19 mouse cellular contexts compared by ENCODE assay signal in genomic region chr4:58965136-58965535, GRCm38 (mm10). TPM values are rescaled to one million over a fixed set of nuclear protein-coding genes. Genes with fewer than 3 reads are reported as not detected.
"Had no signal": no experiment of that assay in that cellular context is flagged by ENCODE, and none has a peak within 500 bp of the region (broad histone marks: within the 10 kb centered on the region; RNA-seq: fewer than 3 reads in every experiment).

No protein-coding gene starts in this region.

- H3K9ac ChIP-seq: liver, embryonic 15.5 days; liver, postnatal 0 days; lung, embryonic 15.5 days; midbrain, embryonic 13.5 days; midbrain, embryonic 15.5 days; neural tube, embryonic 12.5 days had no signal

- H3K27me3 ChIP-seq: lung, embryonic 15.5 days; midbrain, embryonic 13.5 days; midbrain, embryonic 15.5 days; neural tube, embryonic 12.5 days had no signal

- H3K4me2 ChIP-seq: liver, embryonic 15.5 days; lung, embryonic 15.5 days; midbrain, embryonic 11.5 days; midbrain, embryonic 13.5 days; midbrain, embryonic 15.5 days; neural tube, embryonic 12.5 days had no signal

- H3K4me1 ChIP-seq: lung, embryonic 15.5 days; midbrain, embryonic 13.5 days; midbrain, embryonic 15.5 days; neural tube, embryonic 12.5 days had no signal

- ATAC-seq: liver, postnatal 0 days; lung, postnatal 0 days; midbrain, embryonic 13.5 days; midbrain, embryonic 15.5 days had no signal

- DNase-seq: liver, postnatal 0 days; lung, adult 2 months; lung, postnatal 14 days; lung, postnatal 36 days; right cerebral cortex, postnatal 14 days; thymus, adult 18-20 months had no signal

- H3K4me3 ChIP-seq: liver, embryonic 15.5 days; lung, embryonic 15.5 days; megakaryocyte, embryonic 14.5 days; midbrain, embryonic 13.5 days; midbrain, embryonic 15.5 days; neural tube, embryonic 12.5 days had no signal

- H3K9me3 ChIP-seq: liver, embryonic 15.5 days; lung, embryonic 15.5 days; megakaryocyte, embryonic 14.5 days; midbrain, embryonic 13.5 days; midbrain, embryonic 15.5 days; neural tube, embryonic 12.5 days had no signal

- H3K27ac ChIP-seq: liver, embryonic 15.5 days; lung, embryonic 15.5 days; macrophage; midbrain, embryonic 13.5 days; midbrain, embryonic 15.5 days; neural tube, embryonic 12.5 days had no signal

- H3K36me3 ChIP-seq: liver, embryonic 15.5 days; lung, embryonic 15.5 days; midbrain, embryonic 13.5 days; midbrain, embryonic 15.5 days; neural tube, embryonic 12.5 days had no signal

RNA-seq across cellular contexts. Expression of gene Zkscan16, which starts 21.7 kb away (rescaled TPM):
- total RNA-seq: megakaryocyte progenitor cell, adult 5-6 weeks; monocyte, adult 5-6 weeks had no signal
- polyA plus RNA-seq: lung, adult 2 months; lung, postnatal 0 days; macrophage had no signal

RNA-seq across cellular contexts. Expression of gene Gm20503, which starts 37.9 kb away (rescaled TPM):
- total RNA-seq: midbrain, postnatal 0 days; monocyte, adult 5-6 weeks; neutrophil, adult 5-6 weeks had no signal
- polyA plus RNA-seq: lung, adult 2 months; macrophage had no signal
